Mouse (Mus musculus) R1 (cell line): ENCODE results near the gene 4930524J08Rik.

Experiments
- DNase-seq: peaks from one replicate; pipeline ENCODE4 v3.0.0-alpha.2; 2018; ENCODE audit warnings: low read depth, low spot score

4930524J08Rik gene

GRCm38 (mm10) chr5:99978699-99979442 lies at the start of gene 4930524J08Rik, which contains the start of gene Hnrnpd:
Gene 4930524J08Rik, plus strand, starts transcription at chr5:99979061.
Gene Hnrnpd, minus strand, starts transcription at chr5:99978938.
- peak; percentile 97 for DNase-seq

DNA sequence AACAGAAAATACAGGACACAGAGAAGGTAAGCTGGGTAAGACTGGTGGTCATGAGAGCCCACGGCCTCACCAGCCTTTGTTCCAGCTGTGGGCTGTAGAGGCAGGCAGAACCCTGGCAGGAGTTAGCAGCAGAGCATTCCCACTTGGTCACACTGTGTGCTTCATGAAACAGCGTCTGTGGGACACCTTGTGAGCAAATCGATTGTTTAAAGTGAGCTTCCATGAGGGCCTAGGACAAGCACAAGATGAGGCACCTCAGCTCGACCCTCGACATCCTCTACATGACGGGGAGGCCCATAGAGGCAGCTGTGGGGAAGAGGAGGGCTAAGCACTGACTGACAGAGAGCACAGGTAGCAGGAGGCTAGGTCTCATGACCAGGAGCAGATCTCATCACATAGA lies 47.0 kb upstream of the 4930524J08Rik start:
- DNase-seq, result no peak

- DNase-seq, result no peak
Observed at GRCm38 (mm10) chr5:99939440-99939839, 39.4 kb upstream of the 4930524J08Rik start.

GRCm38 (mm10) chr5:99941273-99941672 lies 37.6 kb upstream of the 4930524J08Rik start:
- DNase-seq, result no peak

- DNase-seq, result peak; percentile 85
Observed at GRCm38 (mm10) chr5:99941776-99942502, 36.9 kb upstream of the 4930524J08Rik start.

- no peak for DNase-seq
Observed at GRCm38 (mm10) chr5:99952513-99952912, 26.3 kb upstream of the 4930524J08Rik start.

- DNase-seq, result no peak
Observed at GRCm38 (mm10) chr5:99953883-99954282, 25.0 kb upstream of the 4930524J08Rik start.

GRCm38 (mm10) chr5:99958666-99959065 lies 20.2 kb upstream of the 4930524J08Rik start:
- no peak for DNase-seq

DNA sequence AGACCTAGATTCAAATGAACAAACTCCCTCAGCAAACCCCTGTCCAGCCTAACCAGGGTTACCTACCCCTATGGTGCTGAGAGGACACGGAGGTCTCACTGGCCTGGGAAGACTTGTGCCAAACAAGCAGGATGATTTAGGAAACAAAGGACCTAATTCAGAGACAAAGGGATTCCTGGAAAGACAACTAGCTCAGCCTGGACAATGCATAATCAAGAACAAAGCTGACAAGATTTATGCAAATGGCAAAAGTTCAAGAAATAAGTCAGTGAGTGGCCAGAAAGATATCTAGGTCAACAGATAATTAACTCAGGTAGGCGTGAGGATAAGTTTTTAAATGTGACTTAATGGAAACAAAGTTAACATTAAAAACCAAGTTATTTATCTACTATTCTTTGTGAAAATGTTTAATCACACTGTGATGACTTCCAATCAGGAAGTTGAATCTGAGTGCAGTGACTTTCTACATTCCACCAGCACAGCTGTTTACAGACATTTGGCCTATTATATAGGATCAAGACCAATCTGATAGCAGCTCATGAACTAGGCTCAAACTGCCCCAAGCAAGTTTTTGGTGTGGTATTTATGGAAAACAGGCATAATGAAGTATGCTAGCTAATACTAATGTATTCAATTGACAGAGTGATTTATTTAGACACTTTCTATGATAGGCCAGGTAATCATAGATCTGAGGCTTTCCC lies 19.5 kb upstream of the 4930524J08Rik start:
- peak; percentile 69 for DNase-seq

GRCm38 (mm10) chr5:99959960-99960359 lies 18.9 kb upstream of the 4930524J08Rik start:
- DNase-seq, result peak; percentile 29

DNA sequence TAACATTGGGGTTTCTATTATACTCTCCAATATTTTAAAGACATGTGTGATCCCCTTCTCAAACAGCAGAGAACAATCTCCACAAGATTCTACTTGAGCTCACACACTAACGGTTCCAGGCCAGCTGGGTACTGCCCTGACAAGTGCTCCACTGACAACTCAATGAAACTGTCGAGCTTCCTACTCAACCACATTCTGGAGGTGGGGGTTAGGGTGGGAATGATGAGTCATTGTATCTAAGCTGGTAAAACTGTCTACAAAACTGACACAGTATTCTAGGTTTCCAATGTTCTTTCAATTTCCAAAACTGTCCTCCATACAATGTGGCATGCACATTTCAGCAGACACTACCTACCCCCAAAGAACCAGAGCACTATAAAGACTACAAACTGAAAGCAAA lies 4.9 kb upstream of the 4930524J08Rik start:
- DNase-seq, result peak; percentile 70

DNA sequence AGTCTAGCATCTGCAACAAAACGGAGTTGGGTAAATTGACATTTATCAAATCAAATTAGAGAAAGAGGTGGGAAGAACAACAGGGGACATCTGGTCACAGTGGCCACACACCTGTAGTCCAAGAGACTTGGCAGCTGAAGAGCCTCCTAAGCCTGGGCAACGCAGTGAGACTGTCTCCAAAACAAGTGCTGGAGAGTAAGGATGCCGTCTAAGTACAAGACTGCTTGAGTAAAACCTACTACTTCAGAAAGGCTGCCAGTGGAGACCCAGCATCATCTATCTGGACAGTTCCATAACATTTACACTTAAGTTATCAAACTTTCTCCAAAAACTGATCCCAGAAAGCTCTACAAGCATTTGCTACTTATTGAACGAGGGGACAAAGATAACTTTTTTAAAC lies 3.8 kb upstream of the 4930524J08Rik start:
- no peak for DNase-seq

- DNase-seq, result no peak
Observed at GRCm38 (mm10) chr5:99975776-99976175, 3.1 kb upstream of the 4930524J08Rik start.

- DNase-seq, result peak; percentile 38
Observed at GRCm38 (mm10) chr5:99976334-99976955, 2.4 kb upstream of the 4930524J08Rik start.

DNA sequence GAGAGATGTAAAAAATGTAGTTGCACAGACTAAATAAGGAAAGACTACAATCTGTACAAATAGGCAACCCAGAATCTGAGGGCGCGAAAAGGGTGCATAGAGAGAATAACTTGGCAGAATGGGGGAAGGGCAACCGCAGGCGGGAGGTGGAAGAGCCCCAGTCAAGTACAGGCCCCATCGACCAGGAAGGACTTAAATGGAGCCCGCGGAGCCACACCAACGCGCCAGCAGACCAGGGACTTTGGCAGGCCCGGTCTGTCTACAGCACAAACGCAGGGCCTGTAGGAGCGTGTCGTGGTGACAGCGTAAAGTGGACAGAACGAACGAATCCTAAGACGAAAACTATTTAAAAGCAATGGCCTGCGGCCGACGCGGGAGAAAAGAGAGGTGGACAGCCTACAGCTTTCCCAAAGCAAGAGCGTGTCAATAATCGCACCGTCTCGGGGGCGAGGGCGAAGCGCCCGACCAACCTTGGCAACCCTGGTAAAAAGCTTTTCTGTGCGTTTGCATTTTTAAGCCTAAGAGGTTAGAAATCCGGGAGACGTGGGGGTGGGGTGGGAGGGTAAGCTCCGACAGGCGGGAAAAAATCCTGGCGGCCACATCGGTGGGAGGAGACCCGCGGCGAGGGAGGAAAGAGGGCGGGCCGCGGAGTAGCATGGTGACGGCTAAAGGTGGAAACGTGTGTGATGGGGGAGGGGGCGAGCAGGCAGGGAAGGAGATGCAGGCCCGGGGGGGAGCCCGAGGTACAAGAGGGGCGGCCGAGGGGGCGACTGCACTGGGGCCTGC lies 1.2 kb upstream of the 4930524J08Rik start:
- DNase-seq, result peak; percentile 91

DNA sequence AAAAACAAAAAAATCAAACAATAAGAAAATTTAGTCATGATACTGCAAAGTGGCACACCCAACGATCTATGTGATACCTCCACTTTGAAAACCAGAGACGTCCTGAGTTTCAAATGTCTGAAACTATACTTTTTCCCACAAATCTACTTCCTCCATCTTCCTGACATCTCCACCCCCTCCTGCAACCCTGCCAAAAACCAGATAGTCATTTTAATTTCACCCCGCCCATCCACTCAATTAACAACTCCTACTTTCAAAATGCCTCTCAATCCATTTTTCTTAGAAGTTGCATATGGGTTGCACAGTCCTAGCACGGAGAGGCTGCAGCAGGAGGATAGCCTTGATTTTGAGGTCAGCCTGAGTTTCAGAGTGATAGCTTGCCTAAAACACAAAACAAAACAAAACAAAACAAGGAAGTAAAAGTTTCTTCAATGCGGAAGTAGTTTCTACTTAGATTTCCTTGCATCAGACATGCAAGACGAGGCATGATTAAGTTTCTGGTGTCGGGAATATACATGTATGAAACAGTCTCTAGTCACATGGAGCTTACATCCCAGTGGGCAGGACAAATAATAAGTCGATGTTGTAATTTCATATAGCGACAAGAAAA lies 4.7 kb downstream of the 4930524J08Rik start:
- DNase-seq, result no peak

DNA sequence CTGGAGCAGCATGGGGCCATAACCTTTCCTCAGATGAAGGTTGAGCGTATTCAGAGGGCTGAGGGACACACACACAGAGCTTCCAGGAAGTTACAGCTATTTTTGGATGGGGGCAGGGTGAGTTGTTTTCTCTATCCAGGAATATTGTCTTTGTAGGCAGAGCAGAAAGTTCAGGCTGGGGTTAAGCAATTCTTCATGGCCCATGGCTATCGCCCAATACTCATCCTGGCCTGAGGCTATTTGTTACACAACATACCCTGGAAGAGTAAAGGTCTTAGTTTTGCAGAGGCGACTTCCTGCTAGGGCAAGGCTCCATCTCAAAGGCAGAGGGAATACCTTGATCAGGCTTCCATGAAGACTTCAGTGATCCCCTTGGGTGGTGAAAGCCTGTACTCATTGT lies 15.3 kb downstream of the 4930524J08Rik start:
- DNase-seq, result no peak

GRCm38 (mm10) chr5:99994680-99995079 lies 15.8 kb downstream of the 4930524J08Rik start:
- no peak for DNase-seq

DNA sequence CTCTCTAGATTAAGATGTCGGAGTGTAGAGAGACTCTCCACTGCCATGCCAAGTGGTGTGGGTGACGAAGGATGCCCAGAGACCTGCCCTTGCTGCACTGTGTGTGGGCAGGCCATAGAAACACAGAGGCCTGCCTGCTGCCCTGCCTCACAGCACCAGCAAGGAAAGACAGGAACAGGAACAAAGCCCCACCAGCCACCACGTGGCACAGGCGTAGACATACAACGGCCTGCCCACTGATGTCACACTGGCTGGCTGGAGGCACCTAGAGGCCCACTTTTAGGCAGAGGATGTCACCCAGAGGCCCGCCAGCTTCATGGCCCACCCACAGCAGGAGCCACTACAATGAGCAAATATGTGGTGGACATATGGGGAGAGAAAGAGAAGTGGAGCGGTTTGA lies 21.2 kb downstream of the 4930524J08Rik start:
- DNase-seq, result no peak

DNA sequence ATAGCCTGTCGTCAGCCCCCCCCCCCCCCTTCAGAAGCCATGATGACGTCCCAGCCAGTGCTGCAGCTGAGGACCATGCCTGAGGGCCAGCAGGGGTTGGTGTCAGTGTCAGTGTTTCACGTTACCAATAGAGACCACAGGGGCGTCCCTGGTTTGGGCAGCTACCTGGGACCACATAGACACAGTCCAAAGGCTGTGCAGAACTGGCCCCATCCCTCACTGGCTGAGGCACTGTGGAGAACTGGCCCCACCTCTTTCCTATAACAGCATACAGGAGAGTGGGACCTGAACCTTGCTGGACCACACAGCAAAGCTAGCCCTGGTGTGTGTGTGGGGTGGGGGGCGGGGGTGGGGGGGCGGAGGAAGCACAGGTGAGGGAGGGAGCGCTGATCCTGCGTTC lies 21.6 kb downstream of the 4930524J08Rik start:
- no peak for DNase-seq

GRCm38 (mm10) chr5:100003895-100004294 lies 25.0 kb downstream of the 4930524J08Rik start:
- DNase-seq, result peak; percentile 23
